Mouse (Mus musculus) heart, embryonic 14.5 days (tissue): Measurements from ENCODE around the gene Batf. TPM values are rescaled to one million over a fixed set of nuclear protein-coding genes. Genes with fewer than 3 reads are reported as not detected.

Experiments used
- ATAC-seq: fragments of 200-750 bp; cut with Nextera tagmentation; 2 replicates; pipeline ENCODE4 v1.8.0; 2017; ENCODE audit warnings: low read depth, moderate TSS enrichment; ENCODE audit not compliant: insufficient number of reproducible peaks, insufficient read depth, low FRiP score
- H3K27ac ChIP-seq, 2 experiments: fragments of 200-500 bp in 1 of 2; fragments of 300-500 bp in 1 of 2; sonication (generic) in 1 of 2; replicated peaks in 1 of 2; 2 replicates each; pipeline ENCODE4 v1.5.1; 2012 to 2014; ENCODE audit warnings: low read depth in 2 of 2, low read length in 2 of 2, control low read depth in 1 of 2, mild to moderate bottlenecking in 1 of 2, mixed read lengths in 1 of 2; ENCODE audit not compliant: control insufficient read depth in 1 of 2, insufficient read depth in 1 of 2
- H3K27me3 ChIP-seq: fragments of 300-500 bp; sonication (generic); 2 replicates; pipeline ENCODE4 v1.6.1; 2014; ENCODE audit warnings: mild to moderate bottlenecking, low read length, control low read depth; ENCODE audit not compliant: control insufficient read depth, insufficient read depth
- H3K36me3 ChIP-seq: fragments of 300-500 bp; sonication (generic); 2 replicates; pipeline ENCODE4 v1.6.1; 2014; ENCODE audit warnings: mild to moderate bottlenecking, control low read depth, low read length, mixed read lengths; ENCODE audit not compliant: control insufficient read depth, insufficient read depth
- H3K4me1 ChIP-seq, 2 experiments: fragments of 200-500 bp in 1 of 2; fragments of 300-500 bp in 1 of 2; sonication (generic) in 1 of 2; 2 replicates each; pipeline ENCODE4 v1.6.1; 2012 to 2014; ENCODE audit warnings: low read length in 2 of 2, control low read depth in 1 of 2, mixed read lengths in 1 of 2; ENCODE audit not compliant: control insufficient read depth in 2 of 2, insufficient read depth in 2 of 2
- H3K4me2 ChIP-seq: fragments of 300-500 bp; sonication (generic); 2 replicates; pipeline ENCODE4 v1.6.1; 2014; ENCODE audit warnings: mild to moderate bottlenecking, low read length
- H3K4me3 ChIP-seq, 2 experiments: fragments of 200-500 bp in 1 of 2; fragments of 300-500 bp in 1 of 2; sonication (generic) in 1 of 2; 2 replicates each; pipeline ENCODE4 v1.5.1; 2012 to 2014; ENCODE audit warnings: low read length in 2 of 2, mild to moderate bottlenecking in 2 of 2, control low read depth in 1 of 2, low read depth in 1 of 2, moderate library complexity in 1 of 2; ENCODE audit not compliant: control insufficient read depth in 1 of 2, insufficient read depth in 1 of 2
- H3K9ac ChIP-seq: fragments of 300-500 bp; sonication (generic); 2 replicates; pipeline ENCODE4 v1.6.1; 2014; ENCODE audit warnings: mild to moderate bottlenecking, low read length
- H3K9me3 ChIP-seq: fragments of 300-500 bp; sonication (generic); 2 replicates; pipeline ENCODE4 v1.6.1; 2016; ENCODE audit warnings: low read length, control low read depth; ENCODE audit not compliant: control insufficient read depth
- whole genome bisulfite sequencing: fragments of 180-500 bp; shearing (Covaris S2); extraction: QIAGEN DNeasy Blood & Tissue Kit; methylation state at CpG from one replicate; pipeline ENCODE4 v1.1.7; 2014; 5-methylcytosine and 5-hydroxymethylcytosine counted together
- polyA plus RNA-seq: library from polyadenylated mRNA; unstranded; fragments of >200 nt; fragmentation: Nextera tagmentation; extraction: Ambion mirVana; gene quantifications from 2 replicates; pipeline ENCODE4 v1.2.1, GENCODE M21; 2014

Batf gene
- polyA plus RNA-seq, 1 experiment from 2014 or later, result 4.5 TPM

- H3K36me3 ChIP-seq, result no peaks in the 10 kb centered on the region
- ATAC-seq, result no peak
- no peak overlapping the region for H3K4me2 ChIP-seq
- no peaks in the 10 kb centered on the region for H3K27me3 ChIP-seq
- peaks cover 10 to 12% of the 10 kb centered on the region in 2 experiments for H3K4me1 ChIP-seq
- no peaks in the 10 kb centered on the region for H3K9me3 ChIP-seq
- no peak overlapping the region for H3K4me3 ChIP-seq
- no peak overlapping the region for H3K27ac ChIP-seq
- H3K9ac ChIP-seq, result no peak overlapping the region
- WGBS, result 71% methylated on average over 7 of the region's 7 CpGs
Measured at GRCm38 (mm10) chr12:85700842-85701223, 14.4 kb downstream of the Batf start.

- no peak overlapping the region for H3K9ac ChIP-seq
- H3K9me3 ChIP-seq, result no peaks in the 10 kb centered on the region
- H3K36me3 ChIP-seq, result no peaks in the 10 kb centered on the region
- 76% methylated on average over 15 of the region's 15 CpGs for WGBS
- no peak overlapping the region for H3K4me2 ChIP-seq
- no peak overlapping the region for H3K27ac ChIP-seq
- ATAC-seq, result no peak
- no peak overlapping the region for H3K4me3 ChIP-seq
- H3K27me3 ChIP-seq, result no peaks in the 10 kb centered on the region
- peaks cover 14 to 16% of the 10 kb centered on the region in 2 experiments for H3K4me1 ChIP-seq
Measured at GRCm38 (mm10) chr12:85702166-85703055, 15.9 kb downstream of the Batf start.

GRCm38 (mm10) chr12:85703507-85703906 is 17.0 kb downstream of the Batf start:
- Histone ChIP-seq H3K4me2 (no peak overlapping the region), H3K4me1 (peaks cover 13 to 16% of the 10 kb centered on the region in 2 experiments)
- no peak for ATAC-seq

GRCm38 (mm10) chr12:85704566-85704965 is 18.1 kb downstream of the Batf start:
- peaks cover 12 to 16% of the 10 kb centered on the region in 2 experiments for H3K4me1 ChIP-seq

More at GRCm38 (mm10) chr12:85703507-85703906, 17.0 kb downstream of the Batf start:
- no peaks in the 10 kb centered on the region for H3K9me3 ChIP-seq
- no peaks in the 10 kb centered on the region for H3K36me3 ChIP-seq
- no peak overlapping the region for H3K9ac ChIP-seq
- H3K27me3 ChIP-seq, result no peaks in the 10 kb centered on the region
- WGBS, result 63% methylated on average over 3 of the region's 3 CpGs
- no peak overlapping the region for H3K27ac ChIP-seq
- no peak overlapping the region for H3K4me3 ChIP-seq

GRCm38 (mm10) chr12:85705002-85705830 is 18.7 kb downstream of the Batf start:
- H3K9ac ChIP-seq, result peak overlapping the region; percentile 82
- H3K4me1 ChIP-seq, result peaks cover 12 to 16% of the 10 kb centered on the region in 2 experiments
- no peaks in the 10 kb centered on the region for H3K9me3 ChIP-seq
- H3K36me3 ChIP-seq, result no peaks in the 10 kb centered on the region
- H3K27ac ChIP-seq, result peak overlapping the region; percentile 75 to 90
- peak; percentile 64 for ATAC-seq
- 8% methylated on average over 20 of the region's 20 CpGs for WGBS
- peak overlapping the region; percentile 38 to 49 for H3K4me3 ChIP-seq
- peak overlapping the region; percentile 81 for H3K4me2 ChIP-seq
- H3K27me3 ChIP-seq, result no peaks in the 10 kb centered on the region

More at GRCm38 (mm10) chr12:85704566-85704965, 18.1 kb downstream of the Batf start:
- 69% methylated on average over 7 of the region's 7 CpGs for WGBS
- no peak for ATAC-seq
- Histone ChIP-seq H3K9me3 (no peaks in the 10 kb centered on the region), H3K4me2 (0 out of 2 replicates have a peak overlapping the region, but pooled peaks have one; percentile 81), H3K4me3 (no peak overlapping the region), H3K36me3 (no peaks in the 10 kb centered on the region), H3K9ac (no peak overlapping the region), H3K27me3 (no peaks in the 10 kb centered on the region), H3K27ac (peak overlapping the region; percentile 75 to 90)

GRCm38 (mm10) chr12:85705831-85706530 is 19.5 kb downstream of the Batf start:
- H3K36me3 ChIP-seq, result no peaks in the 10 kb centered on the region
- H3K9me3 ChIP-seq, result no peaks in the 10 kb centered on the region
- no peaks in the 10 kb centered on the region for H3K27me3 ChIP-seq
- peak overlapping the region; percentile 38 to 75 for H3K27ac ChIP-seq
- peak overlapping the region; percentile 38 to 49 for H3K4me3 ChIP-seq
- ATAC-seq, result peak; percentile 8; the same call in 1 of the 2 replicates
- 20% methylated on average over 17 of the region's 17 CpGs for WGBS
- H3K4me2 ChIP-seq, result peak overlapping the region; percentile 81
- H3K9ac ChIP-seq, result peak overlapping the region; percentile 82
- H3K4me1 ChIP-seq, result peaks cover 12 to 16% of the 10 kb centered on the region in 2 experiments

- H3K4me1 ChIP-seq, result peaks cover 12 to 16% of the 10 kb centered on the region in 2 experiments
- H3K9me3 ChIP-seq, result no peaks in the 10 kb centered on the region
- no peaks in the 10 kb centered on the region for H3K27me3 ChIP-seq
- 72% methylated on average over 4 of the region's 4 CpGs for WGBS
- no peak overlapping the region for H3K9ac ChIP-seq
- no peak overlapping the region for H3K27ac ChIP-seq
- H3K4me3 ChIP-seq, result no peak overlapping the region
- no peak for ATAC-seq
- H3K36me3 ChIP-seq, result no peaks in the 10 kb centered on the region
- H3K4me2 ChIP-seq, result no peak overlapping the region
Measured at GRCm38 (mm10) chr12:85706906-85707305, 20.4 kb downstream of the Batf start.
